Mouse (Mus musculus) testis, adult 2 months (tissue): ENCODE results near the gene Hspb11.

Experiments used
- CTCF ChIP-seq: fragments of 200-500 bp; IDR thresholded peaks from 2 replicates; pipeline ENCODE4 v1.5.1; 2012; ENCODE audit warnings: low read depth, mild to moderate bottlenecking, inconsistent platforms, low read length, moderate library complexity; ENCODE audit not compliant: control insufficient read depth, insufficient read depth, insufficient replicate concordance
- POLR2A ChIP-seq: fragments of 200-500 bp; IDR thresholded peaks from 2 replicates; pipeline ENCODE4 v1.6.1; 2012; ENCODE audit warnings: low read depth, mild to moderate bottlenecking, inconsistent platforms, low read length, moderate library complexity; ENCODE audit not compliant: control insufficient read depth

DNA sequence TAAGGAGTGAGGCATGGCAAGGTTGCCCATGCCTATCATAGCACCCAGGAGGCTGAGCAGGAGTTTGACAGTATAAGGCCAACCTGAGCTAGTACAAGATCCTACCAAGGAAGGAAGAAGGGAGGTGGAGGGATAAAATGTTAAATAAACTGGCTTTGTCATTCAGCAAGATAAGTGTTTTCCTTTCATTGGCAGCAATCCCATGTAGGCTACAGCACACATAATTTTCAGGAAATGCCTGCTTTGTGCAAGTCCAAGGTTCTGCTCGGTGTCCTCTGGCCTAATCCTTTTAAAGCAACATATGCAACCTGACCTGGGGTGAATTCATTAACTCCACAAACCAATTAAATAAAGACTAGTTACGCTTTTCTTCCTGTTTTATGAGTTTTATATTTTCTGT, 8.0 kb upstream of the Hspb11 start:
- TF ChIP-seq CTCF (no peak), POLR2A (no peak)
